Mouse (Mus musculus) testis, adult 2 months (tissue): ENCODE results near the gene Sympk. TPM values are rescaled to one million over a fixed set of nuclear protein-coding genes. Genes with fewer than 3 reads are reported as not detected.

Experiments
- H3K27ac ChIP-seq: fragments of 200-500 bp; 2 replicates; pipeline ENCODE4 v1.5.1; 2012; ENCODE audit warnings: low read depth, low read length; ENCODE audit not compliant: control insufficient read depth, insufficient read depth
- H3K27me3 ChIP-seq: fragments of 200-500 bp; 2 replicates; pipeline ENCODE4 v1.6.1; 2012; ENCODE audit warnings: mild to moderate bottlenecking, low read length, moderate library complexity; ENCODE audit not compliant: control insufficient read depth, insufficient read depth
- H3K36me3 ChIP-seq: fragments of 200-500 bp; 2 replicates; pipeline ENCODE4 v1.6.1; 2012; ENCODE audit warnings: mild to moderate bottlenecking, low read length; ENCODE audit not compliant: control insufficient read depth, insufficient read depth
- H3K4me1 ChIP-seq: fragments of 200-500 bp; 2 replicates; pipeline ENCODE4 v1.6.1; 2012; ENCODE audit warnings: low read length; ENCODE audit not compliant: control insufficient read depth, insufficient read depth
- H3K4me3 ChIP-seq: fragments of 200-500 bp; 2 replicates; pipeline ENCODE4 v1.5.1; 2012; ENCODE audit warnings: low read depth, mild to moderate bottlenecking, low read length, moderate library complexity, mixed read lengths; ENCODE audit not compliant: control insufficient read depth
- CTCF ChIP-seq: fragments of 200-500 bp; IDR thresholded peaks from 2 replicates; pipeline ENCODE4 v1.5.1; 2012; ENCODE audit warnings: low read depth, mild to moderate bottlenecking, inconsistent platforms, low read length, moderate library complexity; ENCODE audit not compliant: control insufficient read depth, insufficient read depth, insufficient replicate concordance
- POLR2A ChIP-seq: fragments of 200-500 bp; IDR thresholded peaks from 2 replicates; pipeline ENCODE4 v1.6.1; 2012; ENCODE audit warnings: low read depth, mild to moderate bottlenecking, inconsistent platforms, low read length, moderate library complexity; ENCODE audit not compliant: control insufficient read depth
- polyA plus RNA-seq: library from polyadenylated mRNA; depleted of rRNA; stranded (reverse); fragments of >200 nt; gene quantifications from 2 replicates; pipeline ENCODE4 v1.2.3, GENCODE M21; 2012

Sympk gene
- polyA plus RNA-seq, 1 experiment, result 196 TPM

DNA sequence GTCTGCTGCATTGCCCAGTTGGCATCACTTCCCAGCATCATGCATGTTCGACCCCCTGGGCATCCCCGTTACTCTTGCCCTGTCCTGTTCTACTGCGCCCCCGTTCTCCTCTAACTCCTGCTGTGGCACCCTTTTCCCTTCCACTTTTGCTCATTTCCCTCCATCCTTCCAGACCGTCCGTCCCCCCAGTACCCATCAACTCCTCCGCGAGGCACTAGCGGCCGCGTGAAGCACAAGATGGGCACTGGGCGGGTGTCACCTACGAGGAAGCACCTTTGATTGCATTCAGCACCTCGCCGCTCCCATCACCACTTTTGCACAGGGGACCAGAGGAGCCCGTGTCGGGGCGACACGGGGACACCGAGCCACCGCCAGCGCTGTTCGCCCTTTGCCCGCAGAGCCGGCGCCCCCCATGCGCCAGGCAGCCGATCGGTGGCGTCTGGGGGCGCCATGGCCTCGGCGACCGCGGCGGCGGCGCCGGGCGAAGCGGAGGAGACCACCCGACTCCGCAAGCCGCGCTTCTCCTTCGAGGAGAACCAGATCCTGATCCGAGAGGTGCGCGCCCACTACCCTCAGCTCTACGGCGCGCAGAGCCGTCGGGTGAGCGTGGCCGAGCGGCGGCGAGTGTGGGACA lies 32.4 kb upstream of the Sympk start:
- Histone ChIP-seq H3K27me3 (no peaks in the 10 kb centered on the region), H3K4me3 (peak overlapping the region; percentile 90), H3K4me1 (peaks cover 22% of the 10 kb centered on the region), H3K36me3 (no peaks in the 10 kb centered on the region), H3K27ac (peak overlapping the region; percentile 78)
- TF ChIP-seq POLR2A (no peak; the same call in 1 of the 2 replicates), CTCF (no peak)

DNA sequence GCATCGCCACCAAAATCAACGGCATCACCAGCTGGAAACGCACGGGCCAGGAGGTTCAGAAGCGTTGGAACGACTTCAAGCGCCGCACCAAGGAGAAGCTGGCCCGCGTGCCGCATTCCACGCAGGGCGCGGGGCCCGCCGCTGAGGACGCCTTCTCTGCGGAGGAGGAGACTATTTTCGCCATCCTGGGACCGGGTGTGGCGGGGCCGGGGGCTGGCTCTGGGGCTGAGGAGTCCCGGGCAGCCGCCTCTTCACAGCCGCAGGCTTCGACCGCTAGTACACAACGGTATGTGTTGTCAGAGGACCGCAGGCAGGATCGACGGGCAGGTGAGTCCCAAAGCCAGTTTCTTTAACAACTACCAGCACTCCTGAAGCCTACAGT lies 31.9 kb upstream of the Sympk start:
- peaks cover 22% of the 10 kb centered on the region for H3K4me1 ChIP-seq
- TF ChIP-seq CTCF, result no peak
- no peak for TF ChIP-seq POLR2A
- H3K27ac ChIP-seq, result peak overlapping the region; percentile 78
- no peaks in the 10 kb centered on the region for H3K27me3 ChIP-seq
- peak overlapping the region; percentile 90 for H3K4me3 ChIP-seq
- no peaks in the 10 kb centered on the region for H3K36me3 ChIP-seq

DNA sequence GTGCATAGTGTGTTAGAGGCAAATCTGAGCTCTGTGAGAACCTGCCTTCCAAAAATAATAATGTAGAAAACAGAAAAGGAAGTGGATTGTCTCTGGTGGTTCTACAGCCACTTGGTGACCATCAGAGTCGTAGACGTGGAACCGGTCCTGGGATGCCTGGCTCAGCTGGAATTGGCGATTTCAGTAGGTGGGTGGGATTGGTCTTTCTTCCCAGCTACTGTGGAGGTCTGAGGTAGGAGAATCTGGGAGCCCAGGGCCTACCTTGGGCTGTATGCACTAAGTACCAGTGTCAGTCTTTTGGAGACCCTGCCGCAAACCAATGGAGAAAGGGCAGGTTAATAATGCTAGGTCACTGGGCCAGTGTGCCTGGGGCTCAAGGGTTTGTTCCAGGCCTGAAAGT lies 31.1 kb upstream of the Sympk start:
- no peaks in the 10 kb centered on the region for H3K36me3 ChIP-seq
- no peak overlapping the region for H3K27ac ChIP-seq
- H3K4me3 ChIP-seq, result peak overlapping the region; percentile 90; the same call in 1 of the 2 replicates
- TF ChIP-seq CTCF (no peak), POLR2A (no peak)
- peaks cover 22% of the 10 kb centered on the region for H3K4me1 ChIP-seq
- H3K27me3 ChIP-seq, result no peaks in the 10 kb centered on the region

DNA sequence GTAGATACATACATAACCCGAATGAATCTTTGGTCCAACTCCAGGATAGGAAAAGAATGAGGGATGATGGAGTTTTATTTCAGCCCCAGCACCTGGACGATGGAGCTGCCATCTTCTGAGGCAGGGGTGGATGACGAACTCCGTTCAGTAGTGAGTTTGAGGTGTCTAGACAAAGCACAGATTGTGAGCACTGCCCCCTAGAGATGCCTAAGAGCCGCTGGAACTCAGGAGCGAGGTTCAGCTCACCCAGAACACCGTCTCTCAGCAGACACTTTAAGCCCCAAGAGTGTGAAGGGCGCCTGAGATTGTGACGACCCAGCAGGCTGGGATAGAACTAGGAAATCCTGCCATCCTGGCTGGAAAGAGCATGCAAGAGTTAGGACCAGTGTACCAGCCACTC lies 25.3 kb upstream of the Sympk start:
- Histone ChIP-seq H3K4me3 (no peak overlapping the region), H3K36me3 (no peaks in the 10 kb centered on the region), H3K4me1 (peaks cover 24% of the 10 kb centered on the region), H3K27me3 (no peaks in the 10 kb centered on the region), H3K27ac (no peak overlapping the region)
- TF ChIP-seq POLR2A, result no peak
- TF ChIP-seq CTCF, result no peak

DNA sequence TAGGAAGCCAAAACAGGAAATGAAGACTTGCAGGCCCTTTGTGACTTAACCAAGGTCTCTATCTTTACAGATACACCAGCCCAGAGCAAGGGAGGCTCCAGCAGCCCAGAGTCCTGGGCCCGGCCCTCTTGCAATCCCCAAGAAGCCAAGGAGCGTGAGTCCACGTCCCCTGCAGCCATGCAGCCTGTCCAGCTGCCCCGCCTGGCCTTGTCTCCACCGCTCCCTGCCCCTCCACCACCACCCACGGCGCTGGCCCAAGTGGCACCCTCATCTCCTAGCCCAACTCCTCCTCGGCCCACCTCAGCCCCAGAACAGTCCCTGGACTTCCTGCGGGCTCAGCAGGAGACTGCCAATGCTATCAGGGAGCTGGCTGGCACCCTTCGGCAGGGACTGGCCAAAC lies 23.8 kb upstream of the Sympk start:
- Histone ChIP-seq H3K36me3 (no peaks in the 10 kb centered on the region), H3K27ac (no peak overlapping the region), H3K27me3 (no peaks in the 10 kb centered on the region), H3K4me3 (peak overlapping the region; percentile 68), H3K4me1 (peaks cover 34% of the 10 kb centered on the region)
- TF ChIP-seq POLR2A (no peak), CTCF (no peak)

DNA sequence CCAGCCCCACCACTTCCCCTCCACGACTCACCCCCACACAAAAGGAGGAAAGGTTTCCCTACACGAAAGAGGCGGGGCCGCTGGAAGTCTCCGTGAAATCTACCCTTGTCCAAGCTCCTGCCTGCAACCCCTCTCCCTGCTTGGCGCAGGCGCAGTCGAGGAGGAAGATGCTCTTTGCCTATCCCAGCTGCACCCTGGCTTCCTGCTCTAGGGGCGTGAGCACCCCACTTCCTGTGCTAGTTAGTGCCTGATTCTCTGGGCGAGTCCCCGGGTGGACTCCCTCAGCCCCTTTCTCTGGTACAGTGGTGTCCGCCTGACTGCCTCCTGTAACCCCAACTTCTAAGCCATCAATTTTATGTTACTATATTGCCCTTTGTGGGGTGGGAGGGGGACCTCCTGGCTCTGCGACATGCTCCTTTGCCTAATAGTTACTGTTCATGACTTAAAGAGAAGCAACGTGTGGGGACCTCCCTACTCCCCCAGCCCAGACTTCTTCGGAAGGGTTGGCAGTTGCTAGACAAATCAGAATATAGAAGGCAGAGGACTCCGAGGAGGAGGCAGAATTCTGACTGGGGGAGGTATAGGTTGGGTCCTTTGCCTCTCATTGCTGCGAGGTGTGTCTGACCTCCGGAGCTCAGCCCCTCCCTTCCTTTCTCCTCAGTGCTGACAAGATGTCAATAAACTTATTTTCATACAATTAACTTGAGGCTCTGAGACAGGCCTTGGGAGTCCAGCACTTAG lies 22.9 kb upstream of the Sympk start:
- H3K27ac ChIP-seq, result no peak overlapping the region

DNA sequence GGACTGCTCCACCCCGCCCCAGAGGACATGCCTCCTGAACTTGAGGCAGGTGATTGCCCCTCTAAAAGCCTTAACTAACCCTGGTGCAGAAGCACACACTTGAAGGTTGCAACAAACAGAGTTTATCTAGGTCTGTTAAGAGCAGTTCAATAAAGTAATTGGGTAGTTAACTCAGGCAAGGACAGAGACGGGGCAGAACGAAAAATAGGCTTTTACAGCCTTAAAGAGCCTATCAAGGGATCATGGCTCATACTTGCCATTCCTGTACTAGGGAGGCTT lies 22.4 kb upstream of the Sympk start:
- TF ChIP-seq POLR2A (no peak), CTCF (no peak)
- no peak overlapping the region for H3K4me3 ChIP-seq
- H3K27me3 ChIP-seq, result no peaks in the 10 kb centered on the region
- peaks cover 39% of the 10 kb centered on the region for H3K4me1 ChIP-seq
- H3K36me3 ChIP-seq, result no peaks in the 10 kb centered on the region
- H3K27ac ChIP-seq, result no peak overlapping the region

More for the DNA sequence above, 22.9 kb upstream of the Sympk start:
- no peaks in the 10 kb centered on the region for H3K36me3 ChIP-seq
- peaks cover 39% of the 10 kb centered on the region for H3K4me1 ChIP-seq
- peak overlapping the region; percentile 39 for H3K4me3 ChIP-seq
- H3K27me3 ChIP-seq, result no peaks in the 10 kb centered on the region
- no peak for TF ChIP-seq POLR2A
- no peak for TF ChIP-seq CTCF

DNA sequence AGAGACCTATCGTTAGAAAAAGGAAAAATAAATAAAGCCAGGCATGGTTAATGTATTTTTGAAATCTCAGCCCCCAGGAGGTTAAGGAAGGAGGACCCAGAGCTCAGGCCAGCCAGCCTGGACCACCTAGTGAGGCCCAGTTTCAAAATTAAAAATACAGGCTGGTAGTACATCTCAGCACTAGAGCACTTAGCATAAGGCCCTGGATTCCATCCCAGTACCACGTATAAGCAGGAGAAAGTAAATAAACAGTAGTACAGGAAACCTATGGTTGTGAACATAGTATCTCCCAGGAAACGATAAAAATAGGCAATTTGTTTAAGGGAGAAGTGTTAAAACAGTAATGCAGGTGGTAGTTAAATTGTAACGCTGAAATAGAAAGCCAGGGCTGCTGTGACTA lies 22.1 kb upstream of the Sympk start:
- H3K4me3 ChIP-seq, result no peak overlapping the region
- no peaks in the 10 kb centered on the region for H3K36me3 ChIP-seq
- no peak for TF ChIP-seq POLR2A
- TF ChIP-seq CTCF, result no peak
- H3K27ac ChIP-seq, result no peak overlapping the region
- H3K27me3 ChIP-seq, result no peaks in the 10 kb centered on the region
- peaks cover 39% of the 10 kb centered on the region for H3K4me1 ChIP-seq
